Mouse (Mus musculus): Measurements from ENCODE around the gene Lgals4. TPM values are rescaled to one million over a fixed set of nuclear protein-coding genes. Genes with fewer than 3 reads are reported as not detected.
A peak's percentile ranks its signal among the peaks of the same experiment; 100 is the strongest.

Gene Lgals4
- polyA plus RNA-seq, 1 experiment from 2014 or later: 8.2 TPM

DNA sequence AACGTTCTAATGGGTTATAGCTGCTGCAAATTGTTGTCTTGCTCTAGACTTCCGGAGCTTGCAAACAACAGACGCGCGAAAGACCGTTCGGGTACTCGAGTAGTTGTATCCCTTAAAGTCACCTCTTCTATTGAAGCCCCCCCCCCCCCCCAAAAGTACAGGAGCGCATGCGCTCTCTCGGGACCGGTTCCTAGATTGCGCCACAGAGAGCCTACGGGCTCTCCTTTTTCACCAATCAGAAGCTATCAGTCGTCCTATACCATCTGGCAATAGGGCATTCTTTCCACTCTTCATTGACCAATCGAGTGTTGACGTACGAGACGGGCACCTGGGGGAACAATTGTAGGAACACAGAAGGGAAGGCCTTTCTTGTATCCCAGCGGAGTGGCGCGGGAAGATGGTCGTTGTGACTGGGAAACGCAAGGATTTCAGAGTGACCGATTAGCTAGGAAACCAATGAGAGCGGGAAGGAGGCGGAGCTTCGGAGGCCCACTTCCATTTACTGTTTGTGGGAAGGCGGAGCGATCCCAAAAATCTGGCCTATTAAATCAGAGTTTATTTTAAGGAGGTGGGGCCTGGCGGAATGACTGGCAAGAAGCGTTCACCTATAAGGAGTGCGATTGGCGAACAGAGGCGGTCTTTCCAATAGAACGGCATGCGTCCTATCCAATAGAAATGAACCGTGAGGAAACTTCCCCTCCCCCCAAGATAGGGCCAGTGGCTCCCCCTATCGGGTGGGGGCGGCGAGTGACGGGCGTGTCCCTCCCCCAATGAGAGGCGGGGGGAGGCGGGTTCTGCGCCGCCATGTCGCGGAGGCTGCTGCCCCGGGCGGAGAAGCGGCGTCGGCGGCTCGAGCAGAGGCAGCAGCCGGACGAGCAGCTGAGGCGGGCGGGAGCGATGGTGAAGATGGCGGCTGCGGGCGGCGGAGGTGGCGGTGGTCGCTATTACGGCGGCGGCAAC, 23.3 kb upstream of the Lgals4 start:
- Histone ChIP-seq H3K9ac (peak overlapping the region; percentile 84), H3K27me3 (replicated peaks) (no peaks in the 10 kb centered on the region), H3K4me1 (peaks cover 36% of the 10 kb centered on the region), H3K27ac (peak overlapping the region; percentile 99), H3K9me3 (no peaks in the 10 kb centered on the region), H3K36me3 (replicated peaks) (peaks cover 22% of the 10 kb centered on the region), H3K4me3 (peak overlapping the region; percentile 75), H3K4me2 (peak overlapping the region; percentile 98)
- peak; percentile 93 for ATAC-seq (replicated peaks)
- under 1% methylated on average over 60 of the region's 70 CpGs for WGBS

DNA sequence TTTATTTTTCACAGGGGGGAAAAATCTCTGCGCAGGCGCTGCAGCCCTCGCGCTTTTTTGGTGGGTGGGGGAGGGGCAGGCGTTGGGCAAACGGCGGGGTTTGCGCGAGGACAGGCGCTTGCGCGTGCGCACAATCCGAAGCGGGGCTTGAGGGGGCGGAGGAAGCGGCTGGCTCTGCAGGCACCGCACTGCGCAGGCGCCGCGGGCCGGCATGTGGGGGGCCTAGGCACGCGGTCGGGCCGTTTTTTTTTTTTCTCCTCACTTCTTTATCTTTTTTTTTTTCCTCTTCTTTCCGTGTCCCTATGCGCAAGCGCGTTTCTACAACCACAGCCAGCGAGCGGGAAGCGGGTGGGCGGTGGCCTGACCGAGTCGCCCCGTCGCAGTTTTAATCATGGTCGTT, 22.4 kb upstream of the Lgals4 start:
- WGBS: under 1% methylated on average over 30 of the region's 40 CpGs
- H3K36me3 ChIP-seq (replicated peaks): peaks cover 31% of the 10 kb centered on the region
- no peaks in the 10 kb centered on the region for H3K9me3 ChIP-seq
- H3K4me2 ChIP-seq: peak overlapping the region; percentile 77
- peak overlapping the region; percentile 97 for H3K27ac ChIP-seq
- ATAC-seq (replicated peaks): peak; percentile 41
- peak overlapping the region; percentile 75 for H3K4me3 ChIP-seq
- no peaks in the 10 kb centered on the region for H3K27me3 ChIP-seq (replicated peaks)
- H3K9ac ChIP-seq: peak overlapping the region; percentile 84
- H3K4me1 ChIP-seq: peaks cover 42% of the 10 kb centered on the region

DNA sequence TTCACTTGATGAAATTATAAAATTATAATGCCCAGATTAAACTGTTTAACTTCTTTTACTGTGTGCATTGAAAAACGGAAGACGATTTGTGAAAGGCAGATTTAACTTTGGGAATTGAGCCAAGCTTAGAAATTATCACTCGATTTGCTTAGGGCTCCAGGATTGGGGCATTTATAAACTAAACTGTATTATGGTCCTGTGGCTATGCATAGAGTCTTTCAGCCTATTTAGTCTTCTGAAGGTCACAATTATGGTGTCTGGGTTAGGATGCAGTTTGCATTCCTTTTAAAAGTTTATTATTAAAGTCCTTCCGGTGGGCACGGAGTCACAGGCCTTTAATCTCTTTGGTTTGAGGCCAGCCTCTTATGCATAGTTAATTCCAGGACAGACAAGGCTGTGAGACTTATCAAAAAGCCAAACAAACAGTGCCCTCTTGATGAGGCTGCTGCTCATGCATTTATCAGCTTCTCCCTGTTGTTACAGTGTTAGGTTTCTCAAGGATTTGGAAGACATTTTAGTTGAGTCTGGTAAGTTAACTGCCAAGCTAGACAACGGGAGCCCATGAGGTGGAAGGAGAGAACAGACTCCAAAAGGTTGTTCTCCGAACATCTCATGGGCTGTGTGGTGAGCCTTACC, 21.9 kb upstream of the Lgals4 start:
- Histone ChIP-seq H3K36me3 (replicated peaks) (peaks cover 36% of the 10 kb centered on the region), H3K4me3 (peak overlapping the region; percentile 75), H3K9ac (peak overlapping the region; percentile 45), H3K4me1 (peaks cover 45% of the 10 kb centered on the region), H3K4me2 (peak overlapping the region; percentile 77), H3K9me3 (no peaks in the 10 kb centered on the region), H3K27ac (peak overlapping the region; percentile 97), H3K27me3 (replicated peaks) (no peaks in the 10 kb centered on the region)
- 13% methylated on average over 7 of the region's 7 CpGs for WGBS
- no peak for ATAC-seq (replicated peaks)

DNA sequence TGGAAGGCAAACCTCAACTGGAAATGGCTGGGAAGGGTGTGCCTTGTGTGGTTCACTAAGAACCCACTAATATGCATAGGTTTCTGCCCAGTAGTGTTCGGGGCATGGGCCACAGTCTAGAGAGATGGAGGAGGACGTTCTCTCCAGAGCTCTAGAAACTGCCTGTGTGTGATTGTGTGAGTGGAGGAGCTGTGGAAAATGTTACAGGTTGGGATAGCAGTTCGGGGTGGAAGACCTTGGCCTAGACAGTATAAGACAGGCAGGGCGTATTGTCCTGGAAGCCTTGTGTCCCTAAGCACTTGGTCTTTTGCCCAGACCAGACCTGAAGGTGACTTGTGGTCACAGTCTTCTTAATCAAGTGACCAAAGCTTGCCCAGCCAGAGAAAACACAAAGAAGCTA, 21.2 kb upstream of the Lgals4 start:
- H3K9ac ChIP-seq: peak overlapping the region; percentile 45; the same call in 1 of the 2 replicates
- peaks cover 43% of the 10 kb centered on the region for H3K36me3 ChIP-seq (replicated peaks)
- H3K9me3 ChIP-seq: no peaks in the 10 kb centered on the region
- WGBS: 74% methylated on average over 4 of the region's 4 CpGs
- no peaks in the 10 kb centered on the region for H3K27me3 ChIP-seq (replicated peaks)
- peaks cover 52% of the 10 kb centered on the region for H3K4me1 ChIP-seq
- H3K4me2 ChIP-seq: peak overlapping the region; percentile 77
- peak overlapping the region; percentile 75 for H3K4me3 ChIP-seq
- no peak for ATAC-seq (replicated peaks)
- 0 out of 2 replicates have a peak overlapping the region, but pooled peaks have one; percentile 5 for H3K27ac ChIP-seq

DNA sequence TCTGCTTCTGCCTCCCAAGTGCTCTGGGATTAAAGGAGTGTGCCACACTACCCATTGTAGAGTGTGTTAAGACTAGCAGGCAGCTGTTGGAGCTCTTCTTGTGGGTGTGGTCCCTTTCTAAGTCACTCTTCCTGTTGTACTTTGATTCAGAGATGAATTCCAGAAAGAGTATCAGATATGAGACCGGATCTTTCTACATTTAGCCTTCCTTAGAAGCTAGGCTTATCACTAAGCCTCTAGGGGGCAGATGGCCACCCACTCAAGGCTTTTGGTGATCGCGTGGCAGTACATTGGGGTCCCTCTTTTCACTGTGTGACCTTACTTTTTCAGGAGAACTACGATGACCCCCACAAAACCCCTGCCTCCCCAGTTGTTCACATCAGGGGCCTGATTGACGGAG, 20.7 kb upstream of the Lgals4 start:
- no peak overlapping the region for H3K9ac ChIP-seq
- H3K9me3 ChIP-seq: no peaks in the 10 kb centered on the region
- H3K27me3 ChIP-seq (replicated peaks): no peaks in the 10 kb centered on the region
- peak overlapping the region; percentile 77 for H3K4me2 ChIP-seq
- 74% methylated on average over 5 of the region's 5 CpGs for WGBS
- peaks cover 51% of the 10 kb centered on the region for H3K4me1 ChIP-seq
- H3K4me3 ChIP-seq: peak overlapping the region; percentile 2; the same call in 1 of the 2 replicates
- peaks cover 48% of the 10 kb centered on the region for H3K36me3 ChIP-seq (replicated peaks)
- no peak overlapping the region; the same call in 1 of the 2 replicates for H3K27ac ChIP-seq
- no peak for ATAC-seq (replicated peaks)

DNA sequence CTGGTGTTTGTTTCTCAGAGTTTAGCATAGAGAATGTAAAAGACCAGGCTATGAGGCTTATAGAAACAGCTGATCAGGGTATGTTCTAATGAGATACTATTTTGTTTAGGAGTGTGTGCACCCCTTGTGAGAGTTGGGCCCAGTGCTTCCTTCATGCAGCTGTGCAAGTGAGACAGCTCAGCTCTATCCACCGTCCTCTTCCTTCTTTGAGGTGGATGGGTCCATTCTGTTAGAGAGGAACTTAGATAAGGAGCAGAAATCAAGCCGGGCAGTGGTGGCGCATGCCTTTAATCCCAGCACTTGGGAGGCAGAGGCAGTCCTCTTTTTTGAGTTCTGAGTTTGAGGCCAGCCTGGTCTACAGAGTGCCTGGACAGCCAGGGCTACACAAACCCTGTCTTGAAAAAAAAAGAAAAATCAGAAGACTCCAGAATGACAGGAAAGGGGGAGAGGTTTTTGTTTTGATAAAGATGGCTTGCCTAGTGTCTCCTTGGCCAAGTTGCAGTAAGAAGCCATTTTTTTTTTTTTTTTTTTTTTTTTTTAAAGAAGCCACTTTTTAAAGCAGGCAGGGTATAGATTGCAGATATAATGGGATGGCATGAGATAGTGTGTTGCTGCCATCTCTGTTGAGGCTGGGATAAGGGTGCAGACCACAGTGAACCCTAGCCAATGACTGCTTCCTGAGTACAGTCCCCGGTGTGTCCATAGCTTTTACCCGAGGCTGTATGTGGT, 19.2 kb upstream of the Lgals4 start:
- ATAC-seq (replicated peaks): no peak
- Histone ChIP-seq H3K9me3 (no peaks in the 10 kb centered on the region), H3K36me3 (replicated peaks) (peaks cover 58% of the 10 kb centered on the region), H3K9ac (no peak overlapping the region), H3K4me2 (no peak overlapping the region), H3K4me1 (peaks cover 45% of the 10 kb centered on the region), H3K27ac (no peak overlapping the region), H3K27me3 (replicated peaks) (no peaks in the 10 kb centered on the region), H3K4me3 (no peak overlapping the region)
- WGBS: 84% methylated on average over 5 of the region's 5 CpGs

DNA sequence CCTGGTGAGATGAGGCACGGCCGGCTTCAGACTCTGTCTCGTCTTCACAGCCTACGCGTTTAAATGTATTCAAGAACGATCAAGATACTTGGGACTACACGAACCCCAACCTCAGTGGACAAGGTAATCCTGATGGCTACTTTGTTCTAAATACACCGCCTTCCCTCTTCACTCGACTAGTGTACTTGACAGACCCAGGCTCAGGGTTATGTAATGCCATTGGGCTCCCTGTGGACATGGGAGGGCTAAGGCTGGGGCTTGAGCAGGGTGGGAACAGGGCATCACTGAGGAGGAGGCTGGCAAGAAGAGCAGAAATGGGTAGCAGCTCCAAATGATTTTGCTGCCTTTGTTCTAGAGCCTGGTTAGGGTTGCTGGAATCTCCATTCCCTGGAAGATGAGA, 18.4 kb upstream of the Lgals4 start:
- H3K4me3 ChIP-seq: no peak overlapping the region
- H3K4me2 ChIP-seq: no peak overlapping the region
- no peaks in the 10 kb centered on the region for H3K27me3 ChIP-seq (replicated peaks)
- no peak overlapping the region for H3K9ac ChIP-seq
- H3K9me3 ChIP-seq: no peaks in the 10 kb centered on the region
- 90% methylated on average over 9 of the region's 9 CpGs for WGBS
- H3K27ac ChIP-seq: no peak overlapping the region
- peaks cover 66% of the 10 kb centered on the region for H3K36me3 ChIP-seq (replicated peaks)
- peaks cover 50% of the 10 kb centered on the region for H3K4me1 ChIP-seq
- ATAC-seq (replicated peaks): no peak

DNA sequence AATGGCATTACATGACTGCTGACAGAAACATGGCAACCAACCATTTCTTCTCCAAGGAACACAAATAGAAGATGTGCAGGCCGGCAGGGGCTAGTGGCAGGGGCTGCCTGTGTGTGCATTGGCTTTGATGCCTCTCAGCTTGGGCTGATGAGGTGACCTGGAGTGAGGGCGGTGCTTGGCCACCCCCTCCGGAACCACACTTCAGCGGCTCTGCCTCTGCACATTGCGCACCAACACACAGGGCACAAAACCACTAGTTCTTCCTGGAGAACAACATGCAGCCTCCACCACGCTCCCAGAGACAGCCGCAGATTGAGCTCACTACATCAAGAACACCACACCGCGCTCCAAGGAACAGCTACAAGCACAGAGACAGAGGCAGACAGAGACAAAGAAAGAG, 17.5 kb upstream of the Lgals4 start:
- Histone ChIP-seq H3K9ac (no peak overlapping the region), H3K9me3 (no peaks in the 10 kb centered on the region), H3K4me1 (peaks cover 54% of the 10 kb centered on the region), H3K36me3 (replicated peaks) (peaks cover 76% of the 10 kb centered on the region), H3K4me3 (no peak overlapping the region), H3K27ac (no peak overlapping the region), H3K27me3 (replicated peaks) (no peaks in the 10 kb centered on the region), H3K4me2 (no peak overlapping the region)
- 83% methylated on average over 9 of the region's 9 CpGs for WGBS
- no peak for ATAC-seq (replicated peaks)

DNA sequence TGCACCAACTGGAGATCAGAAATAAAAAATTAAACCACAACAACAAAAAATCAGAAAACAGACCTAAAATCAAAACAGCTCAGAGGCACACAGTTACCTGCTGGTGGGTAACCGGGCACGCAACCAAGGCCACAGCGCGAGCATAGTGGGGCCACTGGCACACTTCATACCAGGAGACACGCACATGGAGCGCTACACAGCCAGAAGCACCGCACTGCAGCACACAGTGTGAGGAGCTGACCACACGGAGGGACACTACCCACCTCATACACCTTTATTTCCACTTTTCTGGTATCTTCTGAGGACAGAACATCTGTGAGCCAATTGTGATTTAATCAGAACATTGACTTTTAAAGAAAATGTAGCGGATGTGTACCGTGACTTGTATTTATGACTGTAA, 16.7 kb upstream of the Lgals4 start:
- H3K4me1 ChIP-seq: peaks cover 54% of the 10 kb centered on the region
- ATAC-seq (replicated peaks): no peak
- 96% methylated on average over 10 of the region's 10 CpGs for WGBS
- H3K27ac ChIP-seq: no peak overlapping the region
- H3K9me3 ChIP-seq: no peaks in the 10 kb centered on the region
- H3K36me3 ChIP-seq (replicated peaks): peaks cover 82% of the 10 kb centered on the region
- no peak overlapping the region for H3K4me3 ChIP-seq
- no peaks in the 10 kb centered on the region for H3K27me3 ChIP-seq (replicated peaks)
- no peak overlapping the region for H3K4me2 ChIP-seq
- H3K9ac ChIP-seq: no peak overlapping the region

DNA sequence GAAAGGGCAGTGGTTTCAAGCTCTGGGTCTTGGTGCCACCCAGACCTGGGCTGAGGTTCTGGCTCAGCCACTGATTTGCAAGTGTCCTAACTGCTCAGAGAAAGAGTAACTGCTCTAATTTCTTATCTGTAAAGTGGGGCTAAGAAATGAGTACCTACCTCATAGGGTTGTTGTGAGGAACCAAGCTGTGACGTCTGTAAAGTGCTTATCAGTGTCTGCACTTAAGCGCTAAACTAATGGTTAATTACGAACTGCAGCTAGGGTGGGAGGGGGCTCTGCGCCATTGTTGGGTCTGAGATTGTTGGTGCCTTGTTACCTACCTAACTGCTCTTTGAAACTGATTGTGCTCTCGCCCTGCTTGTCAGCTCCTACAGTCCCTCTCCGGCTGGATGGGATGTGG, 16.1 kb upstream of the Lgals4 start:
- Histone ChIP-seq H3K4me1 (peaks cover 48% of the 10 kb centered on the region), H3K27ac (no peak overlapping the region), H3K4me2 (no peak overlapping the region), H3K4me3 (no peak overlapping the region), H3K36me3 (replicated peaks) (peaks cover 88% of the 10 kb centered on the region), H3K9me3 (no peaks in the 10 kb centered on the region), H3K9ac (no peak overlapping the region), H3K27me3 (replicated peaks) (no peaks in the 10 kb centered on the region)
- no peak for ATAC-seq (replicated peaks)
- WGBS: 74% methylated on average over 6 of the region's 6 CpGs

DNA sequence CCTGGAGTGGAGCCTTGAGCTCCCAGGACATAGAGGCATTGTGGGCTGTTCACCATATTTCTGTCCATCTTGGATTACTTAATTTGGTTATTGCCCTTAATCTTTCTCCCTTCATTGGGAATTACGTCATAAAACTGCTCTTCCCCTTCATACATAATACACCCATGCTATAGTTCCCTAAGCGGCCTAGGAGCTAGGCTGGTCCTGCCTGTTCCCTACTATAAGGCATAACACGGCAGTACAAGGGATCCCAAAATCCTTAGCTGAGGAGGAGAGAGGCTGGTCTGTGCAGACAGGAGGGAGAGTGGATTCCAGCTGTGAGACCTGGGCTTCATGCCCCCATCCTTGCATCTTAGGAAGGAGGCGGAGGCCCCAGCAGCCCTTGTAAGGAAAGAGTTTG, 15.7 kb upstream of the Lgals4 start:
- Histone ChIP-seq H3K27ac (no peak overlapping the region), H3K4me2 (no peak overlapping the region), H3K36me3 (replicated peaks) (peaks cover 89% of the 10 kb centered on the region), H3K9ac (no peak overlapping the region), H3K4me1 (peaks cover 44% of the 10 kb centered on the region), H3K9me3 (no peaks in the 10 kb centered on the region), H3K27me3 (replicated peaks) (no peaks in the 10 kb centered on the region), H3K4me3 (no peak overlapping the region)
- 83% methylated on average over 4 of the region's 4 CpGs for WGBS
- ATAC-seq (replicated peaks): no peak

DNA sequence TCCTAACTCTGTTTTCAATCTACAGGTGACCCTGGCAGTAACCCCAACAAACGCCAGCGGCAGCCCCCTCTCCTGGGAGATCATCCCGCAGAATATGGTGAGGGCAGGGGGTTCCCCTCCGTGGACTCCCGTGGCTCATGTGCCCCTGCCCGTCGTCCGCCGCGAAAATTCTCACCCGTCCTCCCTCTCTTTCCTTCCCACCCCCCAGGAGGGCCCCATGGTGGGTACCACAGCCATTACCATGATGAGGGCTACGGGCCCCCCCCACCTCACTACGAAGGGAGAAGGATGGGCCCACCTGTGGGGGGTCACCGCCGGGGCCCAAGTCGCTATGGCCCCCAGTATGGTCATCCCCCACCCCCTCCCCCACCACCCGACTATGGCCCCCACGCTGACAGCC, 15.2 kb upstream of the Lgals4 start:
- H3K36me3 ChIP-seq (replicated peaks): peaks cover 86% of the 10 kb centered on the region
- H3K9ac ChIP-seq: no peak overlapping the region
- no peaks in the 10 kb centered on the region for H3K9me3 ChIP-seq
- H3K4me2 ChIP-seq: no peak overlapping the region
- H3K27ac ChIP-seq: 0 out of 2 replicates have a peak overlapping the region, but pooled peaks have one; percentile 9
- peaks cover 39% of the 10 kb centered on the region for H3K4me1 ChIP-seq
- no peak for ATAC-seq (replicated peaks)
- no peaks in the 10 kb centered on the region for H3K27me3 ChIP-seq (replicated peaks)
- WGBS: 80% methylated on average over 18 of the region's 18 CpGs
- no peak overlapping the region for H3K4me3 ChIP-seq

All from midbrain, embryonic 15.5 days (tissue).